Mouse (Mus musculus) heart, postnatal 0 days (tissue): ENCODE data around the gene Elfn2.

Experiments used
- CTCF ChIP-seq: IDR thresholded peaks from 2 replicates; pipeline ENCODE4 v1.5.1; 2016; ENCODE audit warnings: antibody characterized with exemption, control low read depth, low read depth
- EP300 ChIP-seq: IDR thresholded peaks from 2 replicates; pipeline ENCODE4 v1.6.1; 2016; ENCODE audit warnings: antibody characterized with exemption, low read depth

DNA sequence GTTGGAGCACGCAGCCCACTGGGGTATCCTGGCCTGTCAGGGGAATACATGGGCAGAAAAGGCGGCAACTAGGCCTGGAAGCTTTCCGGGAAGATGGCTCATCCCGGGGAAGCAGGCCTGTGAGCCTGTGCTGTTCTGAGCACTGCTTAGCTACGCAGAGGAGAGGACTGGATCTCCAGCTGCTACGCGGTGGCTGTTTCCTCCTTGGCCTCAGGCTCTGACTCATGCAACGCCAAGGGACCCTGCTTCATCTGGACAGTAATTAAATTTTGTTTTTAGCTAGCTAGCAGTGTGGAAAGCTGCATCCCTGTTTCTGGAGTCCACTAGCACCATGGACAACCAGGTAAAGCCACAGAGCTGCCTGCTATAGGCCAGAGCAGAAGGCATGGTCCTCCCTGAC lies 36.8 kb downstream of the Elfn2 start:
- TF ChIP-seq CTCF (no peak), EP300 (no peak)
